Mouse (Mus musculus): ENCODE measurements around the gene Abhd8.

Abhd8 gene

DNA sequence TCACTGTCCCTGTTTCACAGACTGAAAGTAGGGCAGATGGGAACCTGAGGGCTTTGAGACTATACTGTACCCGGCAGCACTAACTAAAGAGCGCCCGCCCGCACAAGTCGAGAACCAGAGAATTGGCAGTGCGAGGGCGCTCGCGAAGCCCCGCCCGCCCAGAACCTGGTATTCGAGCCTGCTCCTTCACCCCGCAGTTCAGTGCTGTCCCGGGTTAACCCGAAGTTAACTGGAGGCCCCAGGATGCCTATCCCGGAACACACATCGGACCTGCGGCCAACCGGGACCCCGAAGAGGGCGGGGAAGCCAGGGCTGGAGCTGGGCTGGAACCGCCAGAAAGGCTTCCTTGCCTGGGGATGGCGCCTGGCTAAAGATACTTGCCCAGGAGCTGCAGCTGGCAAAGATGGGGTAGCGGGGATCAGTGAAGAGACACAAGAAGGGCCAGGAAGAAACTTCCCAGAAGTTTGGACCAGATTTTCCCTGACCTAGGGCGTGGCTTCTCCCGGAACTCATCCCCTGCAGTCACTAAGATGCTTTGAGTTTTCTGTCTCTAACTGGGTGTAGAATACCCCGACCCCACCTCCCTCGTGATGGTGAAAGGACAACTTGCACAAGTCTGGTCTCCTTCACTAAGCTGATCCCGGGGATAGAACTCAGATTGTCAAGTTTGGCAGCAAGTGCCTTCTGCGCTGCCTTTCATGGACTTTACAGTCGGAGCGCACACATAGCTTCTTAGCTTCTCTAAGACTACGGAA lies 24.4 kb upstream of the Abhd8 start, which contains the start of gene Gtpbp3:
Gene Gtpbp3, plus strand, starts transcription at position 413 of the 755 bp plus-strand sequence.
- no peak for TF ChIP-seq GATA4 (IDR thresholded peaks at IDR 0.05; ENCODE audit: insufficient replicate concordance, low read length)

DNA sequence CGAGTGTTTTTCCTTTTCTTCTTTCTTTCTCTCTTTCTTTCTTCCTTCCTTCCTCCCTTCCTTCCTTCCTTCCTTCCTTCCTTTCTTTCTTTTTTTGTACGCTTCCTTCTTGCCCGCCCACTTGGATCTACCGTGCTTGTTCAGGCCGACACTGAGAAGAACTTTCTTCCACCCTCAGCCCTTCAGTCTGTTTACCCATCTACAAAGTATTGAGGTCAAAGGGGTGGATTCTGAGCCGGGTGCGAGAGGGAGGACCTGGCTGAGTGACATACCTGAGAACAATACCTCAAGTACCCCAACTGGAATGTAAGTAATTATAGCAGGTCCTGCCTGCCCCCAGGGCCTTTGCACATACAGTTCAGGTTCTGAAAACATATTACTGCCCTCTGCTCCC lies 22.7 kb upstream of the Abhd8 start:
- no peak for TF ChIP-seq GATA4 (IDR thresholded peaks at IDR 0.05; ENCODE audit: insufficient replicate concordance, low read length)

GRCm38 (mm10) chr8:71485142-71486135 lies 22.0 kb upstream of the Abhd8 start, which contains the start of gene Ano8:
Gene Ano8, minus strand, starts transcription at chr8:71485963.
- no peak for TF ChIP-seq GATA4 (IDR thresholded peaks at IDR 0.05; ENCODE audit: insufficient replicate concordance, low read length)

DNA sequence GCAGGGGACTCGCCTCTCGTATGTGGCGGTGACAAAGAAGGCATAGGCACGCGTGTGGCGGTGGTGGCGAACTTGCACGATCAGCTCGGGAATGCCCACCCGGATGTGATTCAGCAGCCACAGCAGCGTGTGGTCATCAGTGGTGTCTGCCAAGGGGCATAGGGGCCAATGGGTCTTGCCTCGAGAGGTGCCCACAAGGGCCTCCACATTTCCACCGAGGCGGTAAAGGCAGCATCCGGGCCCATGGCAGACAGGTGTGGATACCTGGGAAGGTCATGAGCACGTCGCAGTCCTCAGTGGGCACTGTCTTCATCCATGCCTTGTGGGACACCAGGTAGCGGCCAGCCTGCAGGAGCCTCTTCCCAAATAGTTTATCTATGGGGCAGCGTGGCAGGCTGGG lies 21.3 kb upstream of the Abhd8 start:
- TF ChIP-seq GATA4 (IDR thresholded peaks at IDR 0.05; ENCODE audit: insufficient replicate concordance, low read length), result no peak

GRCm38 (mm10) chr8:71483932-71484331 lies 20.5 kb upstream of the Abhd8 start:
- no peak for TF ChIP-seq GATA4 (IDR thresholded peaks at IDR 0.05; ENCODE audit: insufficient replicate concordance, low read length)

DNA sequence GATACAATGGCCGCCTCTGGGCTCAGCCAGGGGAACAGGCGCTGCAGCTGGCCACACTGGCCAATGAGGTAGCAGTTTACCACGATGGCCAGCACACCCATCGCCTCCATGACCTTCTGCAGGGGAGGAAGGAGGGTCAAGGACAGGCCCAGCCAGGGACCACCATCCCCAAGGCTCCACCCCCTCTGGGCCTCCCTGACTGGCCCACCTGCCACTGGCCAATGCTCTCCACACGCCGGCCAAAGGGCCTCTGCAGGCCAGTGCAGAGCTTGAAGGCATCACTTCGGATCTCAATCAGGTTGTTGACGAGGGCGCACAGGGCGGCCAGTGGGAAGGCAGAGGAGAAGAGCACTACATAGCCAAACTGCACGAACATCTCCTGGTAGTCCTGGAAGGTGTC lies 15.5 kb upstream of the Abhd8 start:
- no peak for TF ChIP-seq GATA4 (IDR thresholded peaks at IDR 0.05; ENCODE audit: insufficient replicate concordance, low read length)

GRCm38 (mm10) chr8:71477196-71477845 lies 13.9 kb upstream of the Abhd8 start:
- TF ChIP-seq GATA4 (IDR thresholded peaks at IDR 0.05; ENCODE audit: insufficient replicate concordance, low read length), result no peak

DNA sequence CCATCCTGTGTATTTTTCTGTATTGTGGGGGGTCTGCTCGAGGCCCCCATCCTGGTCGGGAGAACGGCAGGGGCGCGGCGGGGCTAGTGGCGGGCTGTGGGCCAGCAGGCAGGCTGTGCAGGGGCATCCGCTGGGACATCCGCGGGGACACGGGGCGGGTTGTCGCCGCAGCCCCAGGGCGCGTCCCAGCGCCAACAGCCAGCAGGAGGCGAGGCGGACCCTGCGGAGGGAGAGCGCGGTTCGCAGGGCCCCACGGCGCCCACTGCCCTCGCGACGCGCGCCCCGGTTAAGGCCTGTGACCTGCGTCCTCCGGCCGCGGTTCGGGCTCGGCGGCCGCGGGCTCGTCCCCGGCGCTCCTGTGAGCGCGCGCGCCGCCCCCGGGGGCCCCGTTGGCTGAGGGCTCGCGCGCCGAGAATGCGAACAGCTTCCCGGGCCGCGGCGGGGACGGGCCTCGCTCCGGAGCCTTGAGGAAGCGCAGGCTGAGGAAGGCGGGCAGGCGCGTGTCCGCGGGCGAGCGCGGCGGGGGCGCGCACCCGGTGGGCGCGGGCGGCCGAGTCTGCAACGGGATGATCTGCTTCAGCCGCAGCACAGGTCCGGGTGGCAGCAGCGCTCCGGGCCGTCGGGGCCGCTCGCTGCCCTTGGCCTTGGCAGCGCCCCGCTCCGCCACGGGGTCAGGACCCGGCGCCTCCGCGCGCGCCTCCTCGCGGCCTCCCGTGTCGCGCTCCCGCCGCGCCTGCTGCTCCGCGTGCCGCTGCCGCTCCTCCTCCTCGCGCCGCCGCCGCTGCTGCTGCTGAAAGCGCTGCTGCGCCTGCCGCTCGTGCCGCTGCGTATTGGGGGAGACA lies 12.9 kb upstream of the Abhd8 start:
- no peak for TF ChIP-seq GATA4 (IDR thresholded peaks at IDR 0.05; ENCODE audit: insufficient replicate concordance, low read length)

GRCm38 (mm10) chr8:71475702-71476075 lies 12.2 kb upstream of the Abhd8 start:
- no peak for TF ChIP-seq GATA4 (IDR thresholded peaks at IDR 0.05; ENCODE audit: insufficient replicate concordance, low read length)

DNA sequence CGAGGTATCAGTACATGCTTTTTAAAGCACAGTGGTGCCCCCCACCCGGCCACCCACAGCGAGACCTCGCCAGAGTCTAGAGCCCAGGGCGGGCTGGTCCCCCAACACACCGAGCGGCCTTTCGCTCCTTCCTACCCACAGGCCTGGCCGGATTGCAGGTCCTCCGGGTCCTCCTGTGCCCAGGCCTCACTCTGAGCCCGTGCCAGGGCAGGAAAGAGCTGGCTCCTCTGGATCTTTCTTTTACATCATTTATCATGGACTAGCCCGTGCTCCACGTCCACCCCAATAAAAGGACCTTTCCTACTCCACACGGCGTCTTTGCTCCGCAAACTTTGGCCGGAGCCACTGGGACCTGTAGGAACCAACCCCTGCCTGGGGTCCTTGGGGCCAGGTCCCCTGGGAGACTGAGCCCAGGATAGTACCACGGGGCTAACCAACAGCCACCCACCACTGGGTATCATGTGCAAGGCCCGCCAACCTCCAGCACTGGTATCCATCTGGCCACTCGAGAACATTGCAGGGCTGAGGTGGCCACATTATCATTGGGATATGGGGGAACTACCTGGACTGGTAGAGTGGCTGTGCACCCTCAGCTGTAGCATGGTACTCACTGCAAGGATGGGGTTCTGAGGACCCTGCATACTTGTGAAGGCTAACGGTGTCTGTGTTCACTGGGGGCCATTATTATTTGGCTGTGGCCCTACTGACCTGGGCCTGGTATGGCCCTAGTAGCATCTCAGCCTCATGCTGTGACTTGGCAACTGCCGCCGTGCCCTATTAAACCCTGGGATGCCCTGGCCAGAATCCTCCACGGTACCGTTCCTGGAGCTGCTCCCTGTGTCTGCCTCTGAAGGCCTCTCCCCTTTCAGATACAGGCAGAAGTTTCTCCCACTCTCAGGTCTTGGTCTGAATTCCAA lies 11.6 kb upstream of the Abhd8 start:
- no peak for TF ChIP-seq GATA4 (IDR thresholded peaks at IDR 0.05; ENCODE audit: insufficient replicate concordance, low read length)

DNA sequence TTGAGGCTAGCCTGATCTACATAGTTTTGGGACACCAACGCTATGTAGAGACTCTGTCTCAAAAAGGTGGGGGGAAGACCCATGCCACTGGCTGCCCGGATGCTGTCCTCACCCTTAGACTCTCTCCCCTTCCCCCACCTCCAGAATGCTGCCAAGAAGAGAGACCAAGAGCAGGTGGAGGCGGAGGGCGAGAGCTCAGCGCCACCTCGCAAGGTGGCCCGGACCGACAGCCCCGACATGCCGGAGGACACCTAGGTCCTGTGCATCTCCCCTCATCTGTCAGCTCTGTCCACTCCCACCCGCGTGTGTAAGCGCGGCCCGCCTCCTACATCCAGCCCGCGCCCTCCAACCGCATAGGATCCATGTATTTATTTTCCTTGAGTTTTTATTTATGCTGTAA lies 10.9 kb upstream of the Abhd8 start:
- TF ChIP-seq GATA4 (IDR thresholded peaks at IDR 0.05; ENCODE audit: insufficient replicate concordance, low read length), result no peak

DNA sequence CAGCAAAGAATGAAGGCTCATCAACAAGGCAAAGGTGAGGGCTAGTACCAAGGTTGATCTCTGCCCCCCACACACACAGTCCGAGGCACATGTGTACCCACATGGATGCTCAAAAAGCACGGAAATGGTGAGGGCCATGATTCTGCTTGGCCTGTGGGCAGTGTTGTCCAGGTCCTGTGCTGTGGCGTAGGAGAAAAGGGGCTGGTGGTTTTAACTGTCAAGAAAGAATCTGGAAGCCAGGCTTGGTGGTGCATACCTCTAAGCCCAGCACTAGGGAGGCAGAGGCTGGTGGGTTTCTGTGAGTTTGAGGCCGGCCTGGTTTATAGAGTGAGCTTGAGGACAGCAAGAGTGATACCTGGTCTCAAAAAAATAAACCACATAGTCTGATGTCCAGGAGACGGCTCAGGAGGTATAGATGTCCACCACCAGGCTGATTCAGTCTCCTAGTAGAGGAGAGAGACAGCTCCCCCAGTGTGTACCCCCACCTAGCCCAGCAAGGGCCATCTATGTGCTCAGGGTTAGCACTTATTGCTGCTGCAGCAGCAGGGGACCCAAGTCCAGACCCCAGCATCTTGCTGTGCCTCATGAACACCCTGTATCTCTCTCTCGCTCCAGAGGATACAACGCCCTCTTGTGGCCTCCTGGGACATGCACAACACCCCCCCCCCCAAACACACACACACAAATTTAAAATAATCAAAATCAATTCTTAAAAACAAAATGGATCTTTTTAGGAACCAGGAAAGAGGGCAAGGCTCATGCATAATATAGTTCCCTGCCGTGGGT lies 9.3 kb upstream of the Abhd8 start:
- TF ChIP-seq GATA4 (IDR thresholded peaks at IDR 0.05; ENCODE audit: insufficient replicate concordance, low read length), result no peak

- TF ChIP-seq GATA4 (IDR thresholded peaks at IDR 0.05; ENCODE audit: insufficient replicate concordance, low read length), result no peak
These were observed 8.4 kb upstream of the Abhd8 start for GRCm38 (mm10) chr8:71471861-71472260.
